23 mouse cellular contexts compared by ENCODE assay signal in genomic region chr5:100467336-100467735, GRCm38 (mm10).
"Had no signal": no experiment of that assay in that cellular context is flagged by ENCODE, and none has a peak within 500 bp of the region (broad histone marks: within the 10 kb centered on the region; RNA-seq: fewer than 3 reads in every experiment).

No protein-coding gene starts in this region.

- H3K4me1 ChIP-seq: kidney, embryonic 15.5 days; limb, embryonic 12.5 days; limb, embryonic 15.5 days; lung, embryonic 15.5 days; midbrain, embryonic 10.5 days; midbrain, embryonic 13.5 days; neural tube, embryonic 13.5 days; stomach, embryonic 15.5 days had no signal

- H3K9me3 ChIP-seq: kidney, embryonic 15.5 days; limb, embryonic 12.5 days; limb, embryonic 15.5 days; lung, embryonic 15.5 days; midbrain, embryonic 10.5 days; midbrain, embryonic 13.5 days; neural tube, embryonic 13.5 days; stomach, embryonic 15.5 days had no signal

- DNase-seq: kidney, adult 11 months; kidney, adult 8-10 months; kidney, postnatal 10 days; layer of hippocampus, adult 9-11 months; layer of hippocampus, postnatal 36 days; left cerebral cortex, postnatal 4 days; lung, postnatal 10 days; retina, postnatal 1 day; right cerebral cortex, postnatal 25 days; spleen, adult 18-20 months; thymus, postnatal 36 days had no signal

- H3K9ac ChIP-seq: kidney, embryonic 15.5 days; limb, embryonic 12.5 days; limb, embryonic 15.5 days; liver, embryonic 14.5 days; lung, embryonic 15.5 days; midbrain, embryonic 13.5 days; neural tube, embryonic 13.5 days; stomach, embryonic 15.5 days had no signal

- H3K4me2 ChIP-seq: kidney, embryonic 15.5 days; limb, embryonic 12.5 days; limb, embryonic 15.5 days; lung, embryonic 15.5 days; midbrain, embryonic 13.5 days; neural tube, embryonic 13.5 days; stomach, embryonic 15.5 days had no signal

- ATAC-seq: midbrain, embryonic 13.5 days; midbrain, embryonic 16.5 days had no signal

- H3K27me3 ChIP-seq: kidney, embryonic 15.5 days; limb, embryonic 12.5 days; limb, embryonic 15.5 days; lung, embryonic 15.5 days; midbrain, embryonic 13.5 days; neural tube, embryonic 13.5 days; stomach, embryonic 15.5 days had no signal

- H3K27ac ChIP-seq: kidney, embryonic 15.5 days; layer of hippocampus, adult 2 months; limb, embryonic 12.5 days; limb, embryonic 15.5 days; liver, embryonic 14.5 days; lung, embryonic 15.5 days; midbrain, embryonic 10.5 days; midbrain, embryonic 13.5 days; neural tube, embryonic 13.5 days; stomach, embryonic 15.5 days had no signal

- H3K4me3 ChIP-seq: kidney, embryonic 15.5 days; layer of hippocampus, adult 2 months; limb, embryonic 12.5 days; limb, embryonic 15.5 days; lung, embryonic 15.5 days; midbrain, embryonic 10.5 days; midbrain, embryonic 13.5 days; myocyte; neural tube, embryonic 13.5 days; stomach, embryonic 15.5 days had no signal
